Mouse (Mus musculus): ENCODE data around the gene Dhtkd1. TPM values are rescaled to one million over a fixed set of nuclear protein-coding genes. Genes with fewer than 3 reads are reported as not detected.

The Dhtkd1 gene
- total RNA-seq, 1 experiment: 12.0 TPM

GRCm38 (mm10) chr2:5900145-5900544 is 42.4 kb downstream of the Dhtkd1 start:
- in situ Hi-C loops (cut with MboI; ENCODE audit: low sequenced_read_pairs in 2 of 2, unreplicated experiment in 2 of 2): no loop called here
- Histone ChIP-seq H3K9ac (ENCODE audit: insufficient read depth, low read depth, low read length, poor library complexity, severe bottlenecking) (no peak overlapping the region), H3K4me3 (ENCODE audit: insufficient read depth in 1 of 2, low read depth in 1 of 2, low read length in 2 of 2, poor library complexity in 1 of 2, severe bottlenecking in 1 of 2) (no peak overlapping the region), H3K36me3 (ENCODE audit: control insufficient read depth, insufficient read depth, low read length, poor library complexity, severe bottlenecking) (peaks cover 6% of the 10 kb centered on the region; the same call in 1 of the 2 replicates), H3K27ac (ENCODE audit: insufficient read depth, low read depth, low read length, poor library complexity, severe bottlenecking) (no peak overlapping the region), H3K9me3 (ENCODE audit: control insufficient read depth, insufficient read depth, low read depth, low read length) (no peaks in the 10 kb centered on the region), H3K4me1 (ENCODE audit: control insufficient read depth in 2 of 2, insufficient read depth in 2 of 2, low read length in 2 of 2, poor library complexity in 1 of 2) (no peaks in the 10 kb centered on the region)
- TF ChIP-seq MAFK (IDR thresholded peaks at IDR 0.05; ENCODE audit: insufficient read depth, low read depth, low read length) (no peak), ZC3H11A (IDR thresholded peaks at IDR 0.05; ENCODE audit: borderline replicate concordance, low read depth, low read length) (peak; percentile 52; the same call in 1 of the 2 replicates)
- DNase-seq (ENCODE audit: low read depth, low spot score): peak; percentile 33

- DNase-seq (ENCODE audit: low read depth, low spot score): peak; percentile 96
- Histone ChIP-seq H3K27ac (ENCODE audit: insufficient read depth, low read depth, low read length, poor library complexity, severe bottlenecking) (peak within 1 kb of the TSS; percentile 72; the same call in 1 of the 2 replicates), H3K36me3 (ENCODE audit: control insufficient read depth, insufficient read depth, low read length, poor library complexity, severe bottlenecking) (peaks cover 9% of the 10 kb centered on the region), H3K4me1 (ENCODE audit: control insufficient read depth in 2 of 2, insufficient read depth in 2 of 2, low read length in 2 of 2, poor library complexity in 1 of 2) (no peaks in the 10 kb centered on the region; a peak in 1 of 4 replicates), H3K9ac (ENCODE audit: insufficient read depth, low read depth, low read length, poor library complexity, severe bottlenecking) (peak within 1 kb of the TSS; percentile 99), H3K9me3 (ENCODE audit: control insufficient read depth, insufficient read depth, low read depth, low read length) (no peaks in the 10 kb centered on the region), H3K4me3 (ENCODE audit: insufficient read depth in 1 of 2, low read depth in 1 of 2, low read length in 2 of 2, poor library complexity in 1 of 2, severe bottlenecking in 1 of 2) (peak within 1 kb of the TSS; percentile 82 to 98)
- TF ChIP-seq ZNF384 (IDR thresholded peaks at IDR 0.05; ENCODE audit: low read depth, low read length): no peak
- no peak for TF ChIP-seq CHD2 (IDR thresholded peaks at IDR 0.05; ENCODE audit: low read depth, low read length)
- no peak for TF ChIP-seq ZC3H11A (IDR thresholded peaks at IDR 0.05; ENCODE audit: borderline replicate concordance, low read depth, low read length)
- TF ChIP-seq HCFC1 (IDR thresholded peaks at IDR 0.05; ENCODE audit: borderline replicate concordance, insufficient read depth, low read length): no peak
- TF ChIP-seq MAFK (IDR thresholded peaks at IDR 0.05; ENCODE audit: insufficient read depth, low read depth, low read length): no peak
- in situ Hi-C loops (cut with MboI; ENCODE audit: low sequenced_read_pairs in 2 of 2, unreplicated experiment in 2 of 2): no loop called here
These were observed 47.6 kb downstream of the Dhtkd1 start, which contains the start of gene Sec61a2 for GRCm38 (mm10) chr2:5894843-5895570. Sec61a2 (minus strand) TSS chr2:5895432.

- H3K27ac ChIP-seq (ENCODE audit: insufficient read depth, low read depth, low read length, poor library complexity, severe bottlenecking): no peak overlapping the region
- no peaks in the 10 kb centered on the region; a peak in 1 of 4 replicates for H3K4me1 ChIP-seq (ENCODE audit: control insufficient read depth in 2 of 2, insufficient read depth in 2 of 2, low read length in 2 of 2, poor library complexity in 1 of 2)
- TF ChIP-seq MAFK (IDR thresholded peaks at IDR 0.05; ENCODE audit: insufficient read depth, low read depth, low read length) (no peak), HCFC1 (IDR thresholded peaks at IDR 0.05; ENCODE audit: borderline replicate concordance, insufficient read depth, low read length) (no peak), CHD2 (IDR thresholded peaks at IDR 0.05; ENCODE audit: low read depth, low read length) (no peak), ZNF384 (IDR thresholded peaks at IDR 0.05; ENCODE audit: low read depth, low read length) (no peak), ZC3H11A (IDR thresholded peaks at IDR 0.05; ENCODE audit: borderline replicate concordance, low read depth, low read length) (no peak)
- no peaks in the 10 kb centered on the region for H3K9me3 ChIP-seq (ENCODE audit: control insufficient read depth, insufficient read depth, low read depth, low read length)
- no peak for DNase-seq (ENCODE audit: low read depth, low spot score)
- H3K36me3 ChIP-seq (ENCODE audit: control insufficient read depth, insufficient read depth, low read length, poor library complexity, severe bottlenecking): peaks cover 9% of the 10 kb centered on the region
- in situ Hi-C loops (cut with MboI; ENCODE audit: low sequenced_read_pairs in 2 of 2, unreplicated experiment in 2 of 2): no loop called here
- H3K4me3 ChIP-seq (ENCODE audit: insufficient read depth in 1 of 2, low read depth in 1 of 2, low read length in 2 of 2, poor library complexity in 1 of 2, severe bottlenecking in 1 of 2): peak overlapping the region; percentile 82 to 98
- peak overlapping the region; percentile 11; the same call in 1 of the 2 replicates for H3K9ac ChIP-seq (ENCODE audit: insufficient read depth, low read depth, low read length, poor library complexity, severe bottlenecking)
These were observed 48.3 kb downstream of the Dhtkd1 start for GRCm38 (mm10) chr2:5894296-5894695.

- TF ChIP-seq ZC3H11A (IDR thresholded peaks at IDR 0.05; ENCODE audit: borderline replicate concordance, low read depth, low read length) (no peak), HCFC1 (IDR thresholded peaks at IDR 0.05; ENCODE audit: borderline replicate concordance, insufficient read depth, low read length) (no peak), MAFK (IDR thresholded peaks at IDR 0.05; ENCODE audit: insufficient read depth, low read depth, low read length) (no peak), CHD2 (IDR thresholded peaks at IDR 0.05; ENCODE audit: low read depth, low read length) (no peak), ZNF384 (IDR thresholded peaks at IDR 0.05; ENCODE audit: low read depth, low read length) (no peak)
- H3K4me3 ChIP-seq (ENCODE audit: insufficient read depth in 1 of 2, low read depth in 1 of 2, low read length in 2 of 2, poor library complexity in 1 of 2, severe bottlenecking in 1 of 2): no peak overlapping the region
- peaks cover 0 to 2% of the 10 kb centered on the region in 2 experiments; a peak in 2 of 4 replicates for H3K4me1 ChIP-seq (ENCODE audit: control insufficient read depth in 2 of 2, insufficient read depth in 2 of 2, low read length in 2 of 2, poor library complexity in 1 of 2)
- H3K27ac ChIP-seq (ENCODE audit: insufficient read depth, low read depth, low read length, poor library complexity, severe bottlenecking): no peak overlapping the region
- H3K9me3 ChIP-seq (ENCODE audit: control insufficient read depth, insufficient read depth, low read depth, low read length): no peaks in the 10 kb centered on the region
- in situ Hi-C loops (cut with MboI; ENCODE audit: low sequenced_read_pairs in 2 of 2, unreplicated experiment in 2 of 2): no loop called here
- peaks cover 31% of the 10 kb centered on the region for H3K36me3 ChIP-seq (ENCODE audit: control insufficient read depth, insufficient read depth, low read length, poor library complexity, severe bottlenecking)
- H3K9ac ChIP-seq (ENCODE audit: insufficient read depth, low read depth, low read length, poor library complexity, severe bottlenecking): no peak overlapping the region
- DNase-seq (ENCODE audit: low read depth, low spot score): no peak
These were observed 53.2 kb downstream of the Dhtkd1 start for GRCm38 (mm10) chr2:5889412-5889811.
